Mouse (Mus musculus) CH12.LX (cell line): ENCODE data around the gene Fabp3. TPM values are rescaled to one million over a fixed set of nuclear protein-coding genes. Genes with fewer than 3 reads are reported as not detected.

Experiments
- DNase-seq: peaks from one replicate; pipeline ENCODE4 v3.0.0-alpha.2; 2013; ENCODE audit errors: extremely low read depth
- H3K27ac ChIP-seq: 2 replicates; pipeline ENCODE4 v1.5.1; 2012; ENCODE audit warnings: low read depth, mild to moderate bottlenecking, control low read depth, moderate library complexity; ENCODE audit not compliant: insufficient read depth
- H3K27me3 ChIP-seq: replicated peaks from 2 replicates; pipeline ENCODE3; 2012; ENCODE audit warnings: inconsistent platforms
- H3K36me3 ChIP-seq, 2 experiments: replicated peaks in 1 of 2; 2 replicates each; pipeline versions ENCODE3 to v1.6.1; 2012; ENCODE audit warnings: inconsistent platforms in 1 of 2, low read length in 1 of 2, mild to moderate bottlenecking in 1 of 2, mixed read lengths in 1 of 2, moderate library complexity in 1 of 2; ENCODE audit not compliant: control insufficient read depth in 1 of 2, insufficient read depth in 1 of 2
- H3K4me1 ChIP-seq, 2 experiments: 2 replicates each; pipeline ENCODE4 v1.6.1; 2012; ENCODE audit warnings: inconsistent platforms in 1 of 2, moderate library complexity in 1 of 2; ENCODE audit not compliant: insufficient read depth in 2 of 2, control insufficient read depth in 1 of 2
- H3K4me2 ChIP-seq: 2 replicates; pipeline ENCODE4 v1.6.1; 2012; ENCODE audit warnings: low read depth, mild to moderate bottlenecking, control low read depth; ENCODE audit not compliant: poor library complexity, insufficient read depth, severe bottlenecking
- H3K4me3 ChIP-seq, 3 experiments: fragments of 150-350 bp in 1 of 3; sonication (generic) in 1 of 3; replicated peaks in 1 of 3; 2 replicates each; pipeline versions ENCODE3 to v1.5.1; 2011 to 2012; ENCODE audit warnings: low read depth in 2 of 3, low read length in 2 of 3, mild to moderate bottlenecking in 2 of 3, moderate library complexity in 2 of 3, control low read depth in 1 of 3, improper control_type of control experiment in 1 of 3, inconsistent platforms in 1 of 3, mixed read lengths in 1 of 3; ENCODE audit not compliant: poor library complexity in 1 of 3
- H3K79me2 ChIP-seq: replicated peaks from 2 replicates; pipeline ENCODE4 v1.6.1; 2012; ENCODE audit warnings: mild to moderate bottlenecking, moderate library complexity; ENCODE audit not compliant: control insufficient read depth, poor library complexity, insufficient read depth, severe bottlenecking; ENCODE audit errors: extremely low read depth
- H3K9ac ChIP-seq: 2 replicates; pipeline ENCODE4 v1.6.1; 2012; ENCODE audit warnings: low read depth, mild to moderate bottlenecking, control low read depth, moderate library complexity; ENCODE audit not compliant: insufficient read depth
- H3K9me3 ChIP-seq: replicated peaks from 2 replicates; pipeline ENCODE3; 2012; ENCODE audit warnings: low read length, inconsistent platforms, mixed read lengths
- E2F4 ChIP-seq: IDR thresholded peaks from 2 replicates; pipeline ENCODE4 v1.6.1; 2011; ENCODE audit warnings: low read depth, low read length, improper control_type of control experiment; ENCODE audit not compliant: insufficient replicate concordance
- ELF1 ChIP-seq: IDR thresholded peaks from 2 replicates; pipeline ENCODE4 v1.6.1; 2014; ENCODE audit warnings: low read depth, mild to moderate bottlenecking, inconsistent platforms, low read length, improper control_type of control experiment
- ETS1 ChIP-seq: conservative IDR thresholded peaks from 2 replicates; pipeline ENCODE4 v1.6.1; 2012; ENCODE audit warnings: low read depth, mild to moderate bottlenecking, inconsistent platforms, low read length, improper control_type of control experiment, moderate library complexity
- HCFC1 ChIP-seq: IDR thresholded peaks from 2 replicates; pipeline ENCODE4 v1.6.1; 2012; ENCODE audit warnings: low read depth, mild to moderate bottlenecking, inconsistent platforms, low read length, improper control_type of control experiment
- JUND ChIP-seq: conservative IDR thresholded peaks from 2 replicates; pipeline ENCODE4 v1.6.1; 2011; ENCODE audit warnings: low read depth, low read length, improper control_type of control experiment
- MEF2A ChIP-seq: IDR thresholded peaks from 2 replicates; pipeline ENCODE4 v1.6.1; 2014; ENCODE audit warnings: low read depth, mild to moderate bottlenecking, inconsistent platforms, low read length, improper control_type of control experiment, borderline replicate concordance
- MYC ChIP-seq: IDR thresholded peaks from 2 replicates; pipeline ENCODE4 v1.6.1; 2011; ENCODE audit warnings: low read depth, mild to moderate bottlenecking, improper control_type of control experiment, low read length
- NRF1 ChIP-seq: IDR thresholded peaks from 2 replicates; pipeline ENCODE4 v1.6.1; 2014; ENCODE audit warnings: low read depth, mild to moderate bottlenecking, inconsistent platforms, low read length, improper control_type of control experiment, moderate library complexity
- PAX5 ChIP-seq: IDR thresholded peaks from 2 replicates; pipeline ENCODE4 v1.6.1; 2012; ENCODE audit warnings: low read length, inconsistent platforms, mixed read lengths
- POLR2AphosphoS2 ChIP-seq: IDR thresholded peaks from 2 replicates; pipeline ENCODE4 v1.6.1; 2011; ENCODE audit warnings: low read depth, low read length, improper control_type of control experiment
- RCOR1 ChIP-seq: conservative IDR thresholded peaks from 2 replicates; pipeline ENCODE4 v1.6.1; 2012; ENCODE audit warnings: low read depth, mild to moderate bottlenecking, inconsistent platforms, low read length, improper control_type of control experiment
- SIN3A ChIP-seq: IDR thresholded peaks from 2 replicates; pipeline ENCODE4 v1.6.1; 2012; ENCODE audit warnings: low read length, improper control_type of control experiment, inconsistent platforms
- SMC3 ChIP-seq: IDR thresholded peaks from 2 replicates; pipeline ENCODE4 v1.6.1; 2011; ENCODE audit warnings: low read depth, low read length, improper control_type of control experiment
- TBP ChIP-seq: conservative IDR thresholded peaks from 2 replicates; pipeline ENCODE4 v1.6.1; 2011; ENCODE audit warnings: low read depth, low read length, improper control_type of control experiment
- UBTF ChIP-seq: IDR thresholded peaks from 2 replicates; pipeline ENCODE4 v1.6.1; 2012; ENCODE audit warnings: low read depth, mild to moderate bottlenecking, inconsistent platforms, low read length, improper control_type of control experiment, moderate library complexity
- USF2 ChIP-seq: conservative IDR thresholded peaks from 2 replicates; pipeline ENCODE4 v1.6.1; 2011; ENCODE audit warnings: low read depth, low read length, improper control_type of control experiment
- ZMIZ1 ChIP-seq: IDR thresholded peaks from 2 replicates; pipeline ENCODE4 v1.6.1; 2012; ENCODE audit warnings: low read depth, mild to moderate bottlenecking, inconsistent platforms, low read length, improper control_type of control experiment
- dilution Hi-C: fragments of 300-500 bp; cut with MboI; formaldehyde crosslinking; loops from 2 replicates; pipeline ENCODE4 v1.14.3; 2020; ENCODE audit warnings: low sequenced_read_pairs; ENCODE audit not compliant: extremely low pct_unique_long_range_greater_than_20kb, extremely low pct_ligation_motif_present
- in situ Hi-C: fragments of 300-500 bp; cut with MboI; formaldehyde crosslinking; loops from 3 replicates; pipeline ENCODE4 v1.14.3; 2019; ENCODE audit warnings: low sequenced_read_pairs, low pct_ligation_motif_present, low pct_unique_long_range_greater_than_20kb, mixed read lengths
- polyA plus RNA-seq: library from polyadenylated mRNA; unstranded; fragments of >175 nt; gene quantifications from 2 replicates; pipeline ENCODE4 v1.2.1, GENCODE M21; 2012; ENCODE audit warnings: low read depth; ENCODE audit not compliant: insufficient read length
- total RNA-seq, 2 experiments: library from RNA; depleted of rRNA; stranded (reverse); fragments of 300-350 nt in 1 of 2; fragments of >200 nt in 1 of 2; gene quantifications; 2 replicates each; pipeline ENCODE4 v1.2.3; 2012 to 2014

Fabp3 gene
- total and polyA plus RNA-seq, 3 experiments, result not detected

- H3K27ac ChIP-seq, result no peak overlapping the region
- no peak for DNase-seq
Measured at GRCm38 (mm10) chr4:130323165-130323564, 14.8 kb downstream of the Fabp3 start.

GRCm38 (mm10) chr4:130323607-130324006 is 15.2 kb downstream of the Fabp3 start:
- no peak overlapping the region for H3K27ac ChIP-seq
- no peak overlapping the region for H3K4me2 ChIP-seq
- DNase-seq, result no peak
- H3K36me3 ChIP-seq, result peaks cover 52 to 90% of the 10 kb centered on the region in 2 experiments
- no peak overlapping the region for H3K4me3 ChIP-seq
- in situ Hi-C loops, result no loop called here
- TF ChIP-seq UBTF, result no peak
- TF ChIP-seq NRF1, result no peak
- TF ChIP-seq SMC3, result no peak
- no peak for TF ChIP-seq TBP
- no peak for TF ChIP-seq JUND
- no peak for TF ChIP-seq PAX5
- TF ChIP-seq ELF1, result no peak
- TF ChIP-seq E2F4, result no peak
- no peak for TF ChIP-seq HCFC1
- no peak for TF ChIP-seq MYC
- TF ChIP-seq SIN3A, result no peak
- TF ChIP-seq ETS1, result no peak
- peaks cover 0 to 8% of the 10 kb centered on the region in 2 experiments; a peak in 2 of 4 replicates for H3K4me1 ChIP-seq
- no peaks in the 10 kb centered on the region for H3K9me3 ChIP-seq
- dilution Hi-C loops, result no loop called here
- no peaks in the 10 kb centered on the region for H3K79me2 ChIP-seq
- H3K27me3 ChIP-seq, result no peaks in the 10 kb centered on the region
- H3K9ac ChIP-seq, result no peak overlapping the region

More at GRCm38 (mm10) chr4:130323165-130323564, 14.8 kb downstream of the Fabp3 start:
- H3K4me2 ChIP-seq, result no peak overlapping the region
- H3K9me3 ChIP-seq, result no peaks in the 10 kb centered on the region
- H3K27me3 ChIP-seq, result no peaks in the 10 kb centered on the region
- dilution Hi-C loops (no loop called here), in situ Hi-C loops (no loop called here)
- H3K4me3 ChIP-seq, result no peak overlapping the region
- H3K4me1 ChIP-seq, result peaks cover 0 to 8% of the 10 kb centered on the region in 2 experiments; a peak in 2 of 4 replicates
- peaks cover 52 to 90% of the 10 kb centered on the region in 2 experiments for H3K36me3 ChIP-seq
- H3K9ac ChIP-seq, result no peak overlapping the region
- no peaks in the 10 kb centered on the region for H3K79me2 ChIP-seq
- TF ChIP-seq JUND (no peak), RCOR1 (no peak), POLR2AphosphoS2 (no peak), MEF2A (no peak), ZMIZ1 (no peak), USF2 (no peak), HCFC1 (no peak), NRF1 (no peak), MYC (no peak), SMC3 (no peak), PAX5 (no peak), ELF1 (no peak)
